Mouse (Mus musculus) ovary, postnatal 36 days (tissue): ENCODE results near the gene Parp2.
A peak's percentile ranks its signal among the peaks of the same experiment; 100 is the strongest.
"Not testable (repeated sequence)": the region's sequence is repeated elsewhere in the genome, so short reads cannot be mapped to it uniquely, and the experiment has no call there.

ENCODE experiments used
- DNase-seq: peaks from one replicate; pipeline ENCODE4 v3.0.0; 2022; ENCODE audit warnings: low spot score, mixed read lengths

Gene Parp2

GRCm38 (mm10) chr14:50829878-50830277 lies 22.2 kb downstream of the Parp2 start:
- no peak for DNase-seq

GRCm38 (mm10) chr14:50833964-50834363 lies 26.3 kb downstream of the Parp2 start:
- DNase-seq = no peak

- DNase-seq = no peak
These were observed 26.8 kb downstream of the Parp2 start for GRCm38 (mm10) chr14:50834435-50834834.

GRCm38 (mm10) chr14:50837236-50837635 lies 29.6 kb downstream of the Parp2 start:
- no peak for DNase-seq

- DNase-seq = no peak
These were observed 48.1 kb downstream of the Parp2 start for GRCm38 (mm10) chr14:50855788-50856187.

GRCm38 (mm10) chr14:50862641-50863040 lies 55.0 kb downstream of the Parp2 start:
- no peak for DNase-seq

- DNase-seq = not testable (repeated sequence)
These were observed 57.4 kb downstream of the Parp2 start for GRCm38 (mm10) chr14:50865005-50865404.

GRCm38 (mm10) chr14:50866966-50867365 lies 59.3 kb downstream of the Parp2 start:
- DNase-seq = no peak

- DNase-seq = no peak
These were observed 60.6 kb downstream of the Parp2 start for GRCm38 (mm10) chr14:50868211-50868610.

- no peak for DNase-seq
These were observed 61.0 kb downstream of the Parp2 start for GRCm38 (mm10) chr14:50868656-50869055.

GRCm38 (mm10) chr14:50869889-50870804 lies 62.5 kb downstream of the Parp2 start, which contains the start of gene Tep1:
Gene Tep1, minus strand, starts transcription at chr14:50870560.
- peak; percentile 76 for DNase-seq

GRCm38 (mm10) chr14:50870805-50871143 lies 63.1 kb downstream of the Parp2 start:
- no peak for DNase-seq
